Mouse (Mus musculus): ENCODE results near the gene Tmbim4. TPM values are rescaled to one million over a fixed set of nuclear protein-coding genes. Genes with fewer than 3 reads are reported as not detected.

Tmbim4 gene
- polyA plus RNA-seq, 1 experiment from 2014 or later, result 116 TPM

DNA sequence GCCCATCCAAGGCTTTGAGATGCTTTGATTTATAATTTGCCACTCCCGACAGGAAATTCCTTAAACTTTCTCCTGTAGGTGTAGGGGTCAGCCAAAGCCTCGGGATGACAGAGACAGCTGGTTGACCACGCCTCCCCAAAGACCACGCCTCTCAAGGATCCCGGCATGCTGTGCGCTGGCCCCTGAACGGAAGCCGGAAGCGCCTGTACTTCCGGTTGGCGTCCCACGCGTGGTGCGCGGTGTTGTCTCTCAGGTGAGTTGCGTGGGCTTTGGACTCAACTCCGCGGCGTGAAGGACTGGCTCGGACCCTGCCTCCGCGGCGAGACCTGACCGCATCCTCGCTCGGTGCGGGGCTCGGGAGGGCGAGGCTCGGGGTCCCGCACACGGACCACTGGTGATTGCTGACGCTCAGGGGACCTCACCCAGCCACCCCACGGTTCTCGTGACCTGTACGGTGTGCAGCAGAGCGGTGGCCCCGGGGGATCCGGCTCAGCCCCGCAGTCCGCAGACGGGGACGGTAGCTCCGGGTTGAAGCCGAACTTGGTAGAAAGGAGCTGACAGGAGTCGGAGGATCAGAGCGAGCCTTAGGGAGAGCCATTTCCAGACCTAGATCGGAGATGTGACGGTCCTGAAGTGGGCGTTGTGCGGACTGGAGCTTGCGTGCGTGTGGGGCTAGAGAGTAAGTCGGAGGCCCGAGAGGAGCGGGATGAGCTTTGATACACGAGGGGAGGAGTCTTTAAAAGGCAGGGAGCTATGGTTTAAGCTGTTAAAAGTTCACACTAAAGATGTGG lies 25.7 kb downstream of the Tmbim4 start, which contains the start of gene Llph:
TSS of gene Llph (plus strand) at position 200 of the 791 bp plus-strand sequence.
- 0 out of 2 replicates have a peak within 1 kb of the TSS, but pooled peaks have one; percentile 1 for H3K27ac ChIP-seq (replicated peaks)
- peak within 1 kb of the TSS; percentile 84 for H3K9ac ChIP-seq
- no peaks in the 10 kb centered on the region for H3K9me3 ChIP-seq
- WGBS, result under 1% methylated on average over 57 of the region's 57 CpGs
- peaks cover 18% of the 10 kb centered on the region for H3K4me1 ChIP-seq (replicated peaks)
- ATAC-seq (ENCODE audit: low read depth), result peak; percentile 94
- no peaks in the 10 kb centered on the region for H3K27me3 ChIP-seq
- H3K4me3 ChIP-seq, result peak within 1 kb of the TSS; percentile 99
- H3K4me2 ChIP-seq, result peak within 1 kb of the TSS; percentile 98
- H3K36me3 ChIP-seq, result peaks cover 37% of the 10 kb centered on the region

DNA sequence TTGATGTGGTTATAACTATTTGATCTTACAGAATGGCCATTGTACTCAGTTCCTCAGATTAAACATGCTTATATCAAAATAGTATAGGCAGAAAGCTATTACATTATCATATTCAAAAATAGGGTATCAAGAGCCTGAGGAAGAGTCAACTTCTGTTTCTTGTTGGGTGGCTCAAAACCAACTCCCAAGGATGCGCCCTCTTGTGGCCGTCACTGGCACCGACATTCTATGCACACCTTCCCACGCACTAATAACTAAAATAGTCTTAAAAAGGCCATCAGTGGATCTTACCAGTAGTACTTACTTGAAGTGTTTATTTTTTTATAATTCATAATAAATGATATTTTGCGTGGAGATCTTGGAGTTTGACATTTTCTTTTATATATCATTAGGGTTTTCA lies 30.3 kb downstream of the Tmbim4 start:
- WGBS, result 34% methylated on average over 5 of the region's 5 CpGs
- Histone ChIP-seq H3K27ac (replicated peaks) (no peak overlapping the region), H3K36me3 (peaks cover 39% of the 10 kb centered on the region), H3K27me3 (no peaks in the 10 kb centered on the region), H3K4me1 (replicated peaks) (peaks cover 15% of the 10 kb centered on the region), H3K9me3 (no peaks in the 10 kb centered on the region), H3K4me3 (no peak overlapping the region), H3K4me2 (no peak overlapping the region), H3K9ac (no peak overlapping the region)
- no peak for ATAC-seq (ENCODE audit: low read depth)

DNA sequence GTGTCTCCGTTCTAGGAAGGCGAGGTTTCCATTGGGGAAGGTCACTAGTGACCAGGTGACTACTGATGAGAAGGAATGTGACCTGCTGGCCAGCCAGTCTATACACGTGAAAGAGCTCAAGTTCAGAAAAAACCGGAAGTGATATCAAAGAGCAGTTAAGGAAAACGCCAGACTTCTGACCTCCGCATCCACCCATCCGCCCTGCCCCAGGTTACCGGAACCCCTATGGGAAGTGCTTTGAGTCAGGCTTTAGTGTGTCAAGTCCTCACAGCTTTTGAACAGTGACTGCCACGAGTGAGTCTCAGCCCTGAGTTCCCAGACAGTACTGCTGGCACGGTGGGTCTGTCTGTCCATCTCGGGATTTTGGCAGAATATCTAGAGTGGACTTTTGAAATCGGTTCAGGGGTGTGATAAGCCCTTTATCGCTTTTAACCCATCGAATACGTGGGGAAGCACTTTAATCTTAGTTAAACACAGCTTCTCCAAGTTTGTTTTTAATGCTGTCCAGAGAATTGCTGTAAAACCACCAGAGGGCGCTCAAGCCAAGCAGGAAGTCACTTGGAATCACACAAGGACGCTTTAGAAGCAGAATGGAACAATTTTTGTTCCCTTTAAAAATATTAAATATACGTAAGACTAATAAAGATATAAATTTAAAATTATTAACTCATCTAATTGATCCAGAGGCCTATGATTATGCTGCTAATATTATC lies 32.4 kb downstream of the Tmbim4 start:
- no peak overlapping the region for H3K9ac ChIP-seq
- H3K9me3 ChIP-seq, result no peaks in the 10 kb centered on the region
- no peak overlapping the region for H3K4me3 ChIP-seq
- no peaks in the 10 kb centered on the region; the same call in 1 of the 2 replicates for H3K4me1 ChIP-seq (replicated peaks)
- H3K27ac ChIP-seq (replicated peaks), result no peak overlapping the region
- 36% methylated on average over 18 of the region's 18 CpGs for WGBS
- ATAC-seq (ENCODE audit: low read depth), result no peak
- no peaks in the 10 kb centered on the region for H3K27me3 ChIP-seq
- peak overlapping the region; percentile 1; the same call in 1 of the 2 replicates for H3K4me2 ChIP-seq
- peaks cover 33% of the 10 kb centered on the region for H3K36me3 ChIP-seq

DNA sequence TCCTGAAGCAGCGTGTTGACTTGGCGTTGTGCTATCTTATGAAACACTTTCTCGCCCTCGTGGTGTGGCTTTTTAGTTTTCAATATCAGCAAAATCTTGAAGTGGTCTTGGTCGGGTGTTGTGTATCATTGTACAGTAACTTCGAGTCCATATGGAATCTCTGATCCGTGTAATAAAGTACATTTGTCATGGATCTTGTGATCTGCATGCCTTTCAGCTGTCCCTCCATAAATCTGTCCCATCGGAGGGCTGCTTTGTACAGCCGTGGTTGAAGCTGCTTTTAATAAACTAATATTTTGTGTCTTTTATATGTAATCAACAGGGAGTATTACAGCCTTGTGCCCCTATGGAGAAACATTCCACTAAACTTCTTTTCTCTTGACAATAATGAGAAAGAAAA lies 35.5 kb downstream of the Tmbim4 start:
- Histone ChIP-seq H3K9ac (no peak overlapping the region), H3K4me1 (replicated peaks) (no peaks in the 10 kb centered on the region), H3K4me3 (no peak overlapping the region), H3K9me3 (no peaks in the 10 kb centered on the region), H3K27me3 (no peaks in the 10 kb centered on the region), H3K27ac (replicated peaks) (no peak overlapping the region), H3K4me2 (no peak overlapping the region), H3K36me3 (peaks cover 10% of the 10 kb centered on the region; the same call in 1 of the 2 replicates)
- ATAC-seq (ENCODE audit: low read depth), result no peak
- 54% methylated on average over 9 of the region's 9 CpGs for WGBS

DNA sequence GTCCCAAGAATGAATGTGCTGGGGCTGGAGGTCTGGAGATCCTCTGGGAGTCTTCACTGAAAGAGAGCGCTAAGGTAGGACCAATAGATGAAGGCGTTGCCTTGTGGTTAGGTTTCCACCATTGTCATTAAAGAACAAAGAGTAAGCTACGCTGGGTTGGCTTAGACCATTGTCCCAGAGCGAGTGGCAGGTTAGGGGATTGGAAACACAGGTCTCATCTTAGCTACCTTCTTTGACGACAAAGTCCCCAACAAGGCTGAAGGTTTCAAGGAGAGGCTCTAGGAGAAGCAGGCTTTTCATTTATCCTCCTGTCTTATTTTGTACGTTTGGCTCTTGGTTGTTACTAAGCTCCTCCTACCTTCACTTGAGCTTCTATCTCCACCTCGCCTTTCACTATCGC lies 36.9 kb downstream of the Tmbim4 start:
- no peak overlapping the region for H3K27ac ChIP-seq (replicated peaks)
- H3K4me3 ChIP-seq, result no peak overlapping the region
- no peak overlapping the region for H3K4me2 ChIP-seq
- no peaks in the 10 kb centered on the region for H3K36me3 ChIP-seq
- no peaks in the 10 kb centered on the region for H3K27me3 ChIP-seq
- no peaks in the 10 kb centered on the region for H3K9me3 ChIP-seq
- H3K4me1 ChIP-seq (replicated peaks), result no peaks in the 10 kb centered on the region
- no peak overlapping the region for H3K9ac ChIP-seq
- 95% methylated on average over 8 of the region's 8 CpGs for WGBS
- no peak for ATAC-seq (ENCODE audit: low read depth)

DNA sequence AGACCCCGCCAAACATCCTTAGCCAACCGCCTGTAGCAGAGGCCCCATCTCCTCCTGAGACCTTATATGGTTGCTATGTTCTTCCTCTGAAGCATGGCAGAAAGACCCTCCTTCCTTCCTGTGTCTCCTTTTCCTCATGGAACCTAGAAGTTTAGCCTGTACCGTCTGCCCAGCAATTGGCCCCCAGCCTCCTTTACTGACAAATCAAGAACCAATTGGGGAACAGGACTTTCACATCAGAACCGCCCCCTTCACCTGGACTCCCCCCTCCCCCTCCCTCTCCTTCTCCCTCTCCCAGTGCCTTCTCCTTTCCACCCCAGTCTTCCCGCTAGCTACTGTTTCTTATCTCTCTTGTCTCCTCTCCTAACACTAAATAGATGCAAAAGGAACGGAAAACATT lies 38.1 kb downstream of the Tmbim4 start:
- WGBS, result 60% methylated on average over 6 of the region's 6 CpGs
- no peak for ATAC-seq (ENCODE audit: low read depth)

DNA sequence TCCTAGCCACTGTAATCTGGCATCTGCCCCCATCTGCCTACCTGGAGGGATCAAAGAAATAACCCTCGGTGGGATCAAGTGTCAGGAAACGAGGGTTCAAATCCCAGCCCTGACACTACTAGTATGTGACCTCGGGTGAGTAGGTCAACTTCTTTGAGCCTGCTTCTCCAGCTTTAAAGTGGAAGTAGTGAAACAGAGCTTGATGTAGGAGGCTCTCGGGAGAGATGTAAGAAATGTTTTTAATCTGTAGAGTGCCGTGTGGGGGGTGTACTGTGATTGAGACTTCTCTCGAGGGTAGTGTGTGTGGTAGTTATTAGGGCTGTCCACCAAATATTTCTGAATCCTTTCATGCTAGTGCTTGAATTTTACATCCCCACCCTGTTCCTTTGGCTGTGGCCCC lies 41.0 kb downstream of the Tmbim4 start:
- Histone ChIP-seq H3K4me3 (no peak overlapping the region), H3K4me2 (no peak overlapping the region), H3K36me3 (no peaks in the 10 kb centered on the region), H3K9me3 (no peaks in the 10 kb centered on the region), H3K27me3 (no peaks in the 10 kb centered on the region), H3K27ac (replicated peaks) (no peak overlapping the region), H3K4me1 (replicated peaks) (peaks cover 13% of the 10 kb centered on the region), H3K9ac (no peak overlapping the region)
- WGBS, result 67% methylated on average over 6 of the region's 6 CpGs
- ATAC-seq (ENCODE audit: low read depth), result no peak

More for the DNA sequence above, 38.1 kb downstream of the Tmbim4 start:
- H3K36me3 ChIP-seq, result no peaks in the 10 kb centered on the region
- no peaks in the 10 kb centered on the region for H3K4me1 ChIP-seq (replicated peaks)
- H3K27ac ChIP-seq (replicated peaks), result no peak overlapping the region
- no peaks in the 10 kb centered on the region for H3K27me3 ChIP-seq
- H3K4me2 ChIP-seq, result no peak overlapping the region
- no peaks in the 10 kb centered on the region for H3K9me3 ChIP-seq
- no peak overlapping the region for H3K4me3 ChIP-seq
- no peak overlapping the region for H3K9ac ChIP-seq

DNA sequence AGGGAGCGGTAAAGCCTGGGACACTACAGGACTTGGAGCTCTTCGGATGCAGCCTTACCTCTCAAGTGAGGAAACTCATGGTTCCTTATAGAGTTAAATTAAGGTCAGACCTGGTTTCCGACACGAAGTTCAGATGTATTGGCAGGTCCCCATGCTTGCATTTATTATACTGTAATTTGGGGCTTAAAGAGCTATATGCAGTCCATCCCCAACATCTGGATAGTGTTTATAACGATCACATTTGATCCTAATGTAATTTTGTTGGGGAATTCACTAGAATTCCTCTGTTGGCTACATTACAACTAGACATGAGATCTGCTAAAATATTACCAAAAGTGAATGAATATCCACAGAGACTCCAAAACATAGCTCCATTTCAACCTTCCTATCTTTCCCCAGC lies 44.3 kb downstream of the Tmbim4 start:
- H3K27me3 ChIP-seq, result no peaks in the 10 kb centered on the region
- no peak for ATAC-seq (ENCODE audit: low read depth)
- no peak overlapping the region for H3K4me2 ChIP-seq
- no peaks in the 10 kb centered on the region for H3K9me3 ChIP-seq
- peaks cover 14% of the 10 kb centered on the region for H3K4me1 ChIP-seq (replicated peaks)
- WGBS, result 86% methylated on average over 5 of the region's 5 CpGs
- no peak overlapping the region for H3K27ac ChIP-seq (replicated peaks)
- H3K36me3 ChIP-seq, result no peaks in the 10 kb centered on the region
- no peak overlapping the region for H3K4me3 ChIP-seq
- H3K9ac ChIP-seq, result no peak overlapping the region

DNA sequence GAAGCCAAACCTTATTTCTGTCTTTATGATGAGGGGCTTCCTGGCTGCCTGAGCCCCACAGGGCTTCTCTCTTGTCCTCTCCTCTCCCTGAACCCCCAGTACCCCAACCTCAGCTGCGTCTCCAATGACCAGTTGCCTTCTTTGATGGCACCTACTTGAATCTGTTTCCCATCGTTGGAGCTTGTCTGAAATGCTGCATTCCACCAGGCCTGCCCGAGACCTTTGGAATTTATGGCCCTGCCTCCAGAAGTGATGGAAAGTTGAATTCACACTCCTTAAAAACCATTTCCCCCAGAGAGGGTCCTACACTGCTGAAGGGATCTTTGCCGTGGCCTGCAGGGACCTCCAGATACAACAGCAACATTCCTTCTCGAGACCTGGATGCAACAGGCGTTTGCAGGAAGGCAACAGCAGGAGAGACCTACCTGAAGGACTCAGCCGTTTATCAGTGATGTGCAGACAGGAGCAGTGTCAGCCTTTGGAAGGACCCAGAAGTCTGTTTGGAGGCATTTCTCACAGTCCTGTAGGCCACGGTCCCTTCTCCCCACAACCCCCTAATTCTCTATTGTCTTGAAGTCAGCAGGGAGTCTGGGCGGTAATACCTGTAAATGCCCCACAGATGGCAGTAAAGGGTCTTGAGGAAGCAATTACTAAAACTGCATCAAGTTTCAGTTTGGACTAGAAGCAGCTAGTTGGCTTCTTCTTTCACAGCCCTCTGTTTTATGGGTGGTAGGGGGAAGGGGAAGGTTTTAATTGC lies 45.8 kb downstream of the Tmbim4 start:
- H3K9me3 ChIP-seq, result no peaks in the 10 kb centered on the region

DNA sequence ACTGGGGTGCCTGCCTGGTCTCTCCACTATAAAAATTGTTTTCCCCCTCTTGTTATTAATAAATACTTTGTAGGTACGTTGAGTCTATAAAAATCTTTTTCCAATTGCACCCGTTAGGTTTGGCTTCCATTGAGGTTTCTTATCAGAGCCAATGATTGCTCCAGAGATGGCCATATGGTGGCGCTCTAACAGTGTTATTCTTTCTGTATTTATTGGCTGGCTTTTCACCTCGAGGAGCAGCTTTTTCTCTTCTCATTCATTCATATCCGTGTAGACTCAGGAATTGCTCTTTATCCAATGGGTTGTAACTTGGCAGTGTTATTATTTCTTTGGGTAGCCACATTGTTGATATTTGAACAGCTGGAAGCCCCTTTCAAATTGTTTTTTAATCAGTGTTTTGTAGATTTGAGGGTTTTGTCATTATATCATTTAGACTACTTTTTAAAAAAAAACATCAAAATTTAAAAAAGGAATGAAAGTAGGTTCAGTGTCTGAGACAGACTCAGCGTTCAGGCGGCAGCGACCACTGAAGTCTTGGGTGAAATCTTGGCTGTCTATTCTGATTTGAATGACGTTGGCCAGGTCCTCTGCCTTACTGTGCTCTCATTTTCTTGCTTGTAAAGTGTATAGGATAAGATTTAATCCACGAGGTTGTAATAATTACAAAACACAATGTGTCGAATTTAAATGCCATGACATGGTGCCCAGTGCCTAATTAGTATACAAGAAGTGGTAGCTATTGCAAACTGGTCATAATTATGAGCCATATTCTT lies 49.7 kb downstream of the Tmbim4 start:
- no peak overlapping the region for H3K9ac ChIP-seq
- no peaks in the 10 kb centered on the region for H3K27me3 ChIP-seq
- peaks cover 23% of the 10 kb centered on the region for H3K4me1 ChIP-seq (replicated peaks)
- no peaks in the 10 kb centered on the region for H3K36me3 ChIP-seq
- ATAC-seq (ENCODE audit: low read depth), result no peak
- no peak overlapping the region for H3K4me3 ChIP-seq
- H3K9me3 ChIP-seq, result no peaks in the 10 kb centered on the region
- H3K27ac ChIP-seq (replicated peaks), result no peak overlapping the region
- no peak overlapping the region for H3K4me2 ChIP-seq
- WGBS, result 62% methylated on average over 11 of the region's 11 CpGs

More for the DNA sequence above, 45.8 kb downstream of the Tmbim4 start:
- Histone ChIP-seq H3K4me2 (no peak overlapping the region), H3K36me3 (no peaks in the 10 kb centered on the region), H3K4me1 (replicated peaks) (peaks cover 14% of the 10 kb centered on the region), H3K27ac (replicated peaks) (no peak overlapping the region), H3K4me3 (no peak overlapping the region), H3K9ac (no peak overlapping the region), H3K27me3 (no peaks in the 10 kb centered on the region)
- 23% methylated on average over 9 of the region's 9 CpGs for WGBS
- ATAC-seq (ENCODE audit: low read depth), result no peak

DNA sequence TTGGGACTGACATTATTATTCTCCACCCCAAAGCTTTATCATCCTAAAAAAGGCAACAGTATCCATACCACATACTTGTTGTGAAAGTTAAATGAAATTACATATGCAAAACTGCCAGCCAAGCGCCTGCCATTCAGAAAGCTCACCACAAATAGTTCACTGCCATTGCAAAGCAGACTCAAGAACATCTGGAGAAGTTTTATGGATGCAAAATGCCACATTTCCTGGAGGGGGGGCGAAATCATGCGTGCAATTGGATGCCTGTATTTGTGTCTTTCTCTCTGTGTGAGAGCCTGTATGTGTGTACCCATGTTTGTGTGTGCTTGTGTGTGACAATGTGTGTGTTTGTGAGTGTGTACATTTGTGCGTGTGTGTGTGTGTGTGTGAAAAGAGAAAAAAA lies 50.4 kb downstream of the Tmbim4 start:
- H3K27ac ChIP-seq (replicated peaks), result no peak overlapping the region
- H3K36me3 ChIP-seq, result no peaks in the 10 kb centered on the region
- no peak for ATAC-seq (ENCODE audit: low read depth)
- no peak overlapping the region for H3K9ac ChIP-seq
- WGBS, result 85% methylated on average over 4 of the region's 4 CpGs
- H3K4me2 ChIP-seq, result no peak overlapping the region
- H3K9me3 ChIP-seq, result no peaks in the 10 kb centered on the region
- H3K27me3 ChIP-seq, result no peaks in the 10 kb centered on the region
- no peak overlapping the region for H3K4me3 ChIP-seq
- peaks cover 16% of the 10 kb centered on the region for H3K4me1 ChIP-seq (replicated peaks)
